Mouse (Mus musculus) gastrocnemius, adult 8-10 months (tissue): ENCODE data around the gene Fam117a. TPM values are rescaled to one million over a fixed set of nuclear protein-coding genes. Genes with fewer than 3 reads are reported as not detected.

Experiments used
- DNase-seq, 2 experiments: peaks; one replicate each; pipeline ENCODE4 v3.0.0; 2022; ENCODE audit warnings: low spot score in 2 of 2
- total RNA-seq, 4 experiments: library from RNA; stranded (reverse); gene quantifications; 2 replicates each; pipeline ENCODE4 v1.2.4; 2022

The Fam117a gene
- total RNA-seq, 4 experiments from 2014 or later: 1.4 to 2.6 (median 2.5) TPM

GRCm38 (mm10) chr11:95415931-95416330, 79.1 kb downstream of the Fam117a start:
- DNase-seq: no peak

DNA sequence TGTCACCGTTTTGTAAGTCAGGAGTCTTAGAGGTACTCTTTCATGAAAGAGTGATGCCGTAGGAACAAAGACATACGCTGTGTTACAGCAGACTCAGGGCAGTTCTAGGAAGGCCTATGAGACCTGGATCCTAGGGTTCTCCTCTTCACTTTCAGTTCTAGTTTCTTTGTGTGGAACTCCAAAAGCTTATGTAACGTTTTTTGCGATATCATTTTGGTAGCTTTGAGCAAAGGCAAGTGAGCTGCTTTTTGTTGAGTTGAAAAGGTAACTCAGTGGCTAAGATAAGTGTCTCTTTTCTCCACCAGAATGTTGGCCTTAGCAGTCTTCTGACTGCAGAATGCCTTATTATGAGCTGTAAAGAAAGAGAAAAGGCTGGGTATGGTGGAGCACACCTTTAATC, 80.5 kb downstream of the Fam117a start:
- no peak for DNase-seq

DNA sequence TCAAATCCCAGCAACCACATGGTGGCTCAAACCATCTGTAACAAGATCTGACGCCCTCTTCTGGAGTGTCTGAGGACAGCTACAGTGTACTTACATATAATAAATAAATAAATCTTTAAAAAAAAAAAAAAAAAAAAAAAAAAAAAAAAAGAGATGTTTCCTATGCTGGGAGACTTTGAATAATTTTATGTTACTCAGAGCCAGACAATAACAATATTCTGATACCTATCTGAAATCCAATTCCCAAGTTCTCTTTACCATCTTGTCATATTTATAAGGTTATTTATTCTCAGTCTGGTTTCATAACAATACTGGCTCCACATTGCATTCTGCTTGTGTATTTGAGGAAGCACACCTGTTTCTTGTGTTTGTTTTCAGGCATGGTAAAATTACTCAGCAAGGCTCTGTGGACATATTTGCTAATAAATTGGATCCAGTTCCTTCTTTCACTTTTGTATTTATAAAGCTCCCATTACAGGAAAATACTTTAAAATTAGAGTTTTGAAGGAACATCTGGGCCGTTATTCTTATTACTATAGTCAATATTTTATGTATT, 84.1 kb downstream of the Fam117a start:
- DNase-seq: no peak

GRCm38 (mm10) chr11:95423505-95423904, 86.7 kb downstream of the Fam117a start:
- DNase-seq: no peak

GRCm38 (mm10) chr11:95431344-95431743, 94.5 kb downstream of the Fam117a start:
- DNase-seq: no peak

Other genes with a start within 250 kb of the Fam117a start
- not detected for gene Dlx3, start 216.9 kb upstream of the Fam117a start, total RNA-seq
- gene Dlx4, start 190.8 kb upstream of the Fam117a start, total RNA-seq: not detected
- not detected for gene Tac4, start 75.5 kb upstream of the Fam117a start, total RNA-seq
- gene Kat7, start 26.8 kb upstream of the Fam117a start, total RNA-seq: 10 to 100 TPM; 19.8 to 28.9 (median 24.2) TPM
- gene Slc35b1, start 47.7 kb downstream of the Fam117a start, total RNA-seq: 10 to 100 TPM; 49.1 to 55.1 (median 51.9) TPM
- 100 to 1,000 TPM; 183 to 223 (median 204) TPM for gene Spop, start 77.1 kb downstream of the Fam117a start, total RNA-seq
- gene Nxph3, start 177.6 kb downstream of the Fam117a start, total RNA-seq: under 1 TPM; 0.13 to 0.45 (median 0.30) TPM